Mouse (Mus musculus) myocyte (in vitro differentiated cells): ENCODE measurements around the gene Gab1. TPM values are rescaled to one million over a fixed set of nuclear protein-coding genes. Genes with fewer than 3 reads are reported as not detected.

Experiments used
- H3K27me3 ChIP-seq: one replicate; pipeline ENCODE4 v1.6.1; 2011; ENCODE audit not compliant: control insufficient read depth, insufficient read depth, insufficient read length
- H3K36me3 ChIP-seq: one replicate; pipeline ENCODE4 v1.6.1; 2011; ENCODE audit not compliant: control insufficient read depth, insufficient read depth
- H3K4me2 ChIP-seq: one replicate; pipeline ENCODE4 v1.6.1; 2011; ENCODE audit warnings: low read depth, control low read depth
- H3K4me3 ChIP-seq: one replicate; pipeline ENCODE4 v1.5.1; 2011; ENCODE audit warnings: mild to moderate bottlenecking, control low read depth, moderate library complexity
- H3K79me2 ChIP-seq: one replicate; pipeline ENCODE4 v1.6.1; 2011; ENCODE audit not compliant: control insufficient read depth, insufficient read depth
- H3ac ChIP-seq: one replicate; pipeline ENCODE4 v1.6.1; 2011; ENCODE audit not compliant: control insufficient read depth, insufficient read length
- CEBPB ChIP-seq: IDR thresholded peaks from 2 replicates; pipeline ENCODE4 v1.6.1; 2011; ENCODE audit warnings: mild to moderate bottlenecking, moderate library complexity; ENCODE audit not compliant: poor library complexity, insufficient read depth, severe bottlenecking
- E2F4 ChIP-seq: IDR thresholded peaks from one replicate; pipeline ENCODE4 v1.6.1; 2011; ENCODE audit warnings: mild to moderate bottlenecking, control low read depth, moderate library complexity; ENCODE audit not compliant: insufficient read depth
- MAX ChIP-seq: IDR thresholded peaks from one replicate; pipeline ENCODE4 v1.6.1; 2011; ENCODE audit warnings: low read depth, mild to moderate bottlenecking, control low read depth
- MYOD1 ChIP-seq, 3 experiments: IDR thresholded peaks; one replicate each; pipeline ENCODE4 v1.6.1; 2011; ENCODE audit warnings: control low read depth in 2 of 3, low read depth in 2 of 3, mild to moderate bottlenecking in 2 of 3, moderate library complexity in 1 of 3; ENCODE audit not compliant: insufficient read length in 2 of 3, control insufficient read depth in 1 of 3
- MYOG ChIP-seq, 3 experiments: IDR thresholded peaks; one replicate each; pipeline ENCODE4 v1.6.1; 2011; ENCODE audit warnings: control low read depth in 2 of 3, low read depth in 2 of 3, mild to moderate bottlenecking in 2 of 3; ENCODE audit not compliant: insufficient read length in 2 of 3, control insufficient read depth in 1 of 3, insufficient read depth in 1 of 3
- POLR2A ChIP-seq: IDR thresholded peaks from one replicate; pipeline ENCODE4 v1.6.1; 2011; ENCODE audit warnings: low read depth, mild to moderate bottlenecking, control low read depth, moderate library complexity; ENCODE audit not compliant: insufficient read length
- POLR2AphosphoS2 ChIP-seq: IDR thresholded peaks from one replicate; pipeline ENCODE4 v1.6.1; 2011; ENCODE audit warnings: low read depth, control low read depth; ENCODE audit not compliant: insufficient read length
- REST ChIP-seq: IDR thresholded peaks from one replicate; pipeline ENCODE4 v1.6.1; 2011; ENCODE audit warnings: mild to moderate bottlenecking, control low read depth, moderate library complexity; ENCODE audit not compliant: insufficient read depth, insufficient read length
- SRF ChIP-seq: IDR thresholded peaks from one replicate; pipeline ENCODE4 v1.6.1; 2011; ENCODE audit warnings: low read depth; ENCODE audit not compliant: control insufficient read depth, insufficient read length
- TCF12 ChIP-seq: IDR thresholded peaks from one replicate; pipeline ENCODE4 v1.6.1; 2011; ENCODE audit warnings: mild to moderate bottlenecking, control low read depth; ENCODE audit not compliant: poor library complexity, insufficient read depth, severe bottlenecking
- TCF3 ChIP-seq: IDR thresholded peaks from one replicate; pipeline ENCODE4 v1.6.1; 2011; ENCODE audit warnings: low read depth, control low read depth; ENCODE audit not compliant: insufficient read length
- USF1 ChIP-seq: IDR thresholded peaks from one replicate; pipeline ENCODE4 v1.6.1; 2011; ENCODE audit warnings: low read depth, mild to moderate bottlenecking, control low read depth, moderate library complexity
- polyA plus RNA-seq: library from polyadenylated mRNA; unstranded; fragments of >200 nt; fragmentation: generic; extraction: Trizol; gene quantifications from one replicate; pipeline ENCODE4 v1.2.1, GENCODE M21; 2012; ENCODE audit warnings: missing spikeins

Gene Gab1
- polyA plus RNA-seq, 1 experiment = 3.4 TPM

DNA sequence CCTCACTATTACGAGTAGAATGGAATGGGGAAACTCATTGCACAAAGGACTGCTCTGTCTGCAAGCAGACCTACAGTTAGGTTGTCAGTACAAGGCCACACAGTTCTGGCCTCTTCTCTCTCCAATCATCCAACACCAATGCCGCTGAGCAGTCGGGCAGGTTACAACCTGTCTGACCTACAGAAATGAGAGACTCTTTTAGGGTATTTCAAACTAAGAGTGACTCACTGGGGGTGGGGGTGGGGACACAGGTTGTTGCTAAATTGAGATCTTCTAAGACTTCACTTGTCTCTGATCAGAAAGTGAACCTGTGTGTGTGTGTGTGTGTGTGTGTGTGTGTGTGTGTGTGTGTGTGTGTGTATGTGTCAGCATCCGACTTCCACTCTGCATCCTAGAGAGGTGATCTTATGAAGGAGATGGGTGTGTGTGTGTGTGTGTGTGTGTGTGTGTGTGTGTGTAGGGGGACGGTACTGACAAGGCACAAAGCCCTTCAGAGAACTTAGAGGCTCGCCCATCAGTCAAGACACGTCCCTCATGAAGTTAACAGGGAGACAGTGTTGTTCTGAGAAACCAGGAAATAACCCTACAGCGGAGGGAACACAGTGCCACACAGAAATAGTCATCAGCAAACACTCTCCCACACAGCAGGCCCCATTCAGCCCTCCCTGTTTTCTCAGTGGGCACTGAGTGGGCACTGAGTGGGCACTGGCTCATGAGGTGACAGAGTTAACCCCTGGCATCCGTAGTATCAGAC is 27.7 kb downstream of the Gab1 start:
- no peak overlapping the region for H3K4me2 ChIP-seq

DNA sequence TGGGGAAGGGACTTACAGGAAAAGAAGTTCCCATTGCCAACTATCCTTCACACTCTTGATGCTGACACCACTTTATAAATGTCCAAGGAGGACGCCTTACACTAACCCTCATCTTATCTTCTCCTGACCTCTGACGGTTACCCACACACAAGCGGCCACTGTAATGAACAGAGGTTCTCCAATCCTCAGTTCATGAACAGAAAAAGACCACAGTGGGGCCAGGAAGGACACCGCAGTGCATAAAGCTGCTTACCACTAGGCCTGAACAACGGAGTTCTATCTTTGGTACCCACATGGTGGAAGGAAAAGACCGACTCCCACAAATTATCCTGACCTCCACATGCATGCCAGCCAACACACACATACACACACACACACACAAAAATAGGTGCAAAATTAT is 28.7 kb downstream of the Gab1 start:
- Histone ChIP-seq H3K79me2 (peaks cover 9% of the 10 kb centered on the region), H3K4me3 (no peak overlapping the region), H3K27me3 (no peaks in the 10 kb centered on the region), H3K4me2 (no peak overlapping the region), H3ac (no peak overlapping the region), H3K36me3 (no peaks in the 10 kb centered on the region)
- TF ChIP-seq POLR2A = no peak
- no peak for TF ChIP-seq MAX
- no peak for TF ChIP-seq SRF
- TF ChIP-seq CEBPB = no peak
- no peak for TF ChIP-seq MYOD1 (IDR thresholded peaks at IDR 0.05; ENCODE audit: control insufficient read depth in 1 of 3, insufficient read length in 2 of 3, low read depth in 2 of 3)
- no peak for TF ChIP-seq E2F4
- TF ChIP-seq USF1 = no peak
- no peak for TF ChIP-seq MYOG (IDR thresholded peaks at IDR 0.05; ENCODE audit: control insufficient read depth in 1 of 3, insufficient read depth in 1 of 3, insufficient read length in 2 of 3, low read depth in 2 of 3)
- TF ChIP-seq TCF12 = no peak
- TF ChIP-seq TCF3 = no peak
- no peak for TF ChIP-seq REST
- no peak for TF ChIP-seq POLR2AphosphoS2

More for the DNA sequence above, 27.7 kb downstream of the Gab1 start:
- Histone ChIP-seq H3K4me3 (no peak overlapping the region), H3ac (no peak overlapping the region), H3K79me2 (peaks cover 9% of the 10 kb centered on the region), H3K36me3 (no peaks in the 10 kb centered on the region), H3K27me3 (no peaks in the 10 kb centered on the region)
- TF ChIP-seq REST (no peak), MAX (no peak), USF1 (no peak), POLR2A (no peak), MYOG (IDR thresholded peaks at IDR 0.05; ENCODE audit: control insufficient read depth in 1 of 3, insufficient read depth in 1 of 3, insufficient read length in 2 of 3, low read depth in 2 of 3) (no peak), POLR2AphosphoS2 (no peak), TCF3 (no peak), CEBPB (no peak), SRF (no peak), MYOD1 (IDR thresholded peaks at IDR 0.05; ENCODE audit: control insufficient read depth in 1 of 3, insufficient read length in 2 of 3, low read depth in 2 of 3) (no peak), E2F4 (no peak), TCF12 (no peak)

DNA sequence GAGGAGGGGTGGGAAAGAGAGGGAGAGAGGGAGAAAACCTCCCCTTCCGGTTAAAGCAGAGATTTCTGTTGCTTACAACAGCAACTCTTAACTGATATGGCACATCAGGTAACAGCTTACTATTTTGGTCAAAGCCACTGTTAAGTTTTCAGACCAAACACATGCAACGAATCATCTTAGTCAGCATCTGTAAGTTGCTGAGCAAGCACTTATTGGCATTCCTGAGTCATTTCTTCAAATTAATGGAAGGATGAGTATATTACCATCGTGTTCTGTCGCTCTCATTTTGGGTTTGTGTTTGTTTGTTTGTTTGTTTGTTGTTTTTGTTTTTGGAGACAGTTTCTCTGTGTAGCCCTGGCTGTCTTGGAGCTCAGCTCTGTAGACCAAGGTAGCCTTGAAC is 30.3 kb downstream of the Gab1 start:
- no peaks in the 10 kb centered on the region for H3K79me2 ChIP-seq
- H3ac ChIP-seq = no peak overlapping the region
- H3K27me3 ChIP-seq = no peaks in the 10 kb centered on the region
- no peak overlapping the region for H3K4me3 ChIP-seq
- TF ChIP-seq MYOG (IDR thresholded peaks at IDR 0.05; ENCODE audit: control insufficient read depth in 1 of 3, insufficient read depth in 1 of 3, insufficient read length in 2 of 3, low read depth in 2 of 3) (no peak), USF1 (no peak), POLR2A (no peak), SRF (no peak), REST (no peak), TCF12 (no peak), CEBPB (no peak), POLR2AphosphoS2 (no peak), MAX (no peak), TCF3 (no peak), MYOD1 (IDR thresholded peaks at IDR 0.05; ENCODE audit: control insufficient read depth in 1 of 3, insufficient read length in 2 of 3, low read depth in 2 of 3) (no peak), E2F4 (no peak)
- H3K4me2 ChIP-seq = no peak overlapping the region
- H3K36me3 ChIP-seq = no peaks in the 10 kb centered on the region

DNA sequence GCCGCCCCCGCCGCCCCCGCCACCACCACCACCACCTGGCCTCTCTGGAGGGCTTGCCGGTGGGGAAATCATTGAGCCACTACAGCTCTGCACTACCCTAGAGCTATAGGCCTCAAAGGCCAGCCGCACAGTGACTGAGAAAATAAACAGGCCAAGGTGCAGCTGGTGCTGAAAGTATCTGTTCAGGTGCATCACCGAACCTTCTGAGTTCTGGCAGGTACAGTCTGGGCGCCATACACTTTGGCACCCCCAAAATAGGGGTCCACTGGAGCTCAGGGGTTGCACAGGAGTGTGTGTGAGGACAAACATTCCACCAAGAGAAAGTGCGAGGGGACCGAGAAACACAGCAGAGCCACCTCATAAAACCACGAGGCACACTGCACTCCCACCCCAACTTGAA is 31.7 kb downstream of the Gab1 start:
- Histone ChIP-seq H3K4me2 (no peak overlapping the region), H3K79me2 (no peaks in the 10 kb centered on the region), H3ac (no peak overlapping the region), H3K27me3 (no peaks in the 10 kb centered on the region), H3K4me3 (no peak overlapping the region), H3K36me3 (no peaks in the 10 kb centered on the region)
- TF ChIP-seq TCF12 (no peak), TCF3 (no peak), USF1 (no peak)

DNA sequence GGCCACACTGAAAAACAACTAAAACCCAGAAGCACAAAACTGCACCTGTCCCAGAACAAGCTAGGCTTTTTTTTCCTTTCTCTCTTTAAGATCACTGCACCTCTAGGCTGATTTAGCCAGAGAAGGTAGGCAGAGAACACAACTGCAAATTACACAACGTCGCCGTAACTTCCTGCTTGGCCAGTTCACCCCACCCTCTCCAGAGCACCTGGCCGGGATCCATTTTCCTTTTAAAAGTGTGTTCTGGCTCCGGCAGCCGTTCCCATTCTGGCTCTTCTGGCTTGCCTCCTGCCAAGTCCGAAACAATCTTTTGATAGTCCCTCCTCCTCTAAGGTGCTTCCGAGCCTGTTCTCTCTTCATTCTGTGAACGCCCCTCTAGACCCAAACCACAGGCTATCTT is 32.4 kb downstream of the Gab1 start:
- TF ChIP-seq MAX (no peak), TCF12 (no peak), POLR2AphosphoS2 (no peak), TCF3 (no peak), CEBPB (no peak), REST (no peak), MYOG (IDR thresholded peaks at IDR 0.05; ENCODE audit: control insufficient read depth in 1 of 3, insufficient read depth in 1 of 3, insufficient read length in 2 of 3, low read depth in 2 of 3) (no peak), E2F4 (no peak)
- Histone ChIP-seq H3K4me3 (no peak overlapping the region), H3K36me3 (no peaks in the 10 kb centered on the region), H3ac (no peak overlapping the region), H3K27me3 (no peaks in the 10 kb centered on the region), H3K4me2 (no peak overlapping the region), H3K79me2 (no peaks in the 10 kb centered on the region)
